In the genomic region with DNA sequence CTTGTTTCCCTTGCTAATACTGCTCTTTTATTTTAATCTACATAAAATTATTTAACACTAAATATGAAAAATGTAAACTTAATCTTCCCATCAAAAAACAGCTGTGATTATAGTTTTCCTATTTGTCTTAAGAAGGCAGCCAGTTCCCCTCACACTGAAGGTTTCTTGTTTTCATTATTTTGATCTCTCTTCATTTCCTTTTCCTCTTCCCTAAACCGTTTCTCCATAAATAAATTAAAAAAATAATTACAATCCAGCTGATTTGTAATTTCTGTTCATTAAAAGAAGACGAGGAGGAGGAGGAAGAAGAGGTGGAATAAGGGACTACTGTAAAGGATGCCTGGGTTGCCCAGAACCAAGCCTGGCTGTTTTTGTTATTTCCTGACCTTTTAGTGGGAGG, we compare ENCODE assay signal across 16 mouse cellular contexts. TPM values are rescaled to one million over a fixed set of nuclear protein-coding genes. Genes with fewer than 3 reads are reported as not detected.
A peak's percentile ranks its signal among the peaks of the same experiment; 100 is the strongest.
DNase-seq lines count a peak whose midpoint lies in the region; ATAC-seq and TF ChIP-seq lines count a peak whose summit lies in the region.
"Had no signal": no experiment of that assay in that cellular context is flagged by ENCODE, and none has a peak within 500 bp of the region (broad histone marks: within the 10 kb centered on the region; RNA-seq: fewer than 3 reads in every experiment).

No protein-coding gene starts in this region.

- H3K9ac ChIP-seq in hindbrain, postnatal 0 days (replicated peaks; ENCODE audit: low read length): no peak overlapping the region
- H3K9ac ChIP-seq in CH12.LX (ENCODE audit: insufficient read depth, low read depth): peak overlapping the region; percentile 91; the same call in 1 of the 2 replicates
- peak overlapping the region; percentile 99 for H3K9ac ChIP-seq in embryonic facial prominence, embryonic 12.5 days
- H3K9ac ChIP-seq: intestine, embryonic 15.5 days; kidney, embryonic 15.5 days; liver, embryonic 13.5 days had no signal

- no peak for TF ChIP-seq CTCF in hindbrain, postnatal 0 days (IDR thresholded peaks at IDR 0.05; ENCODE audit: low read depth)
- TF ChIP-seq CTCF in CH12.LX (conservative IDR thresholded peaks at IDR 0.05 in 1 of 2, IDR thresholded peaks at IDR 0.05 in 1 of 2; ENCODE audit: low read depth in 2 of 2, low read length in 2 of 2): no peak
- no peak for TF ChIP-seq CTCF in layer of hippocampus, adult 2 months (conservative IDR thresholded peaks at IDR 0.05)

- no peaks in the 10 kb centered on the region for H3K36me3 ChIP-seq in hindbrain, embryonic 10.5 days
- no peaks in the 10 kb centered on the region for H3K36me3 ChIP-seq in hindbrain, postnatal 0 days (ENCODE audit: insufficient read depth, low read length)
- peaks cover 5 to 27% of the 10 kb centered on the region in 2 experiments for H3K36me3 ChIP-seq in CH12.LX (replicated peaks in 1 of 2; ENCODE audit: control insufficient read depth in 1 of 2, insufficient read depth in 1 of 2, low read length in 1 of 2)
- H3K36me3 ChIP-seq in embryonic facial prominence, embryonic 12.5 days: peaks cover 12% of the 10 kb centered on the region
- peaks cover 14% of the 10 kb centered on the region; the same call in 1 of the 2 replicates for H3K36me3 ChIP-seq in limb, embryonic 10.5 days
- H3K36me3 ChIP-seq: intestine, embryonic 15.5 days; kidney, embryonic 15.5 days; liver, embryonic 13.5 days had no signal

- peaks cover 24% of the 10 kb centered on the region for H3K79me2 ChIP-seq in CH12.LX (replicated peaks; ENCODE audit: control insufficient read depth, extremely low read depth, insufficient read depth, poor library complexity, severe bottlenecking)

- dilution Hi-C loops in CH12.LX (cut with MboI; ENCODE audit: extremely low pct_ligation_motif_present, extremely low pct_unique_long_range_greater_than_20kb, low sequenced_read_pairs): no loop called here

- H3K4me3 ChIP-seq in hindbrain, embryonic 10.5 days: peak overlapping the region; percentile 61
- H3K4me3 ChIP-seq in hindbrain, postnatal 0 days (ENCODE audit: low read length): no peak overlapping the region
- peak overlapping the region in 1 of 3 experiments; percentile 28 for H3K4me3 ChIP-seq in CH12.LX (replicated peaks in 1 of 3; ENCODE audit: low read depth in 2 of 3, low read length in 2 of 3, poor library complexity in 1 of 3)
- H3K4me3 ChIP-seq in embryonic facial prominence, embryonic 12.5 days: peak overlapping the region; percentile 77
- peak overlapping the region; percentile 67 for H3K4me3 ChIP-seq in limb, embryonic 10.5 days
- H3K4me3 ChIP-seq in layer of hippocampus, adult 2 months: no peak overlapping the region
- H3K4me3 ChIP-seq: heart, adult 2 months; intestine, embryonic 15.5 days; kidney, embryonic 15.5 days; left cerebral cortex, adult 2 months; liver, embryonic 13.5 days had no signal

- ATAC-seq in hindbrain, postnatal 0 days: no peak
- no peak for ATAC-seq in embryonic facial prominence, embryonic 12.5 days (ENCODE audit: insufficient number of reproducible peaks, insufficient read depth, low FRiP score, low TSS enrichment)
- ATAC-seq: intestine, embryonic 15.5 days had no signal

- no peaks in the 10 kb centered on the region for H3K9me3 ChIP-seq in hindbrain, embryonic 10.5 days
- no peaks in the 10 kb centered on the region for H3K9me3 ChIP-seq in hindbrain, postnatal 0 days (ENCODE audit: low read length)
- H3K9me3 ChIP-seq in CH12.LX (replicated peaks; ENCODE audit: low read length): no peaks in the 10 kb centered on the region
- H3K9me3 ChIP-seq in embryonic facial prominence, embryonic 12.5 days: no peaks in the 10 kb centered on the region
- no peaks in the 10 kb centered on the region for H3K9me3 ChIP-seq in limb, embryonic 10.5 days (replicated peaks)
- H3K9me3 ChIP-seq: intestine, embryonic 15.5 days; kidney, embryonic 15.5 days; liver, embryonic 13.5 days had no signal

- DNase-seq in hindbrain, embryonic 10.5 days (ENCODE audit: low spot score): no peak
- DNase-seq in hindbrain, postnatal 0 days (ENCODE audit: low spot score): no peak
- no peak for DNase-seq in CH12.LX (ENCODE audit: extremely low read depth)
- DNase-seq in limb, embryonic 10.5 days (ENCODE audit: low spot score): no peak
- DNase-seq in left cerebral cortex, adult 8-10 months (ENCODE audit: low spot score in 2 of 2): no peak
- DNase-seq in right cerebral cortex, postnatal 10 days (ENCODE audit: low spot score in 2 of 2): no peak
- no peak for DNase-seq in layer of hippocampus, adult 2 months (ENCODE audit: low spot score in 2 of 2)
- DNase-seq: adrenal gland, adult 2 months; liver, embryonic 13.5 days had no signal

- WGBS in hindbrain, embryonic 10.5 days: 2% methylated on average over 2 of the region's 2 CpGs
- whole genome bisulfite sequencing in hindbrain, postnatal 0 days: 9% methylated on average over 2 of the region's 2 CpGs
- 12% methylated on average over 2 of the region's 2 CpGs for WGBS in embryonic facial prominence, embryonic 12.5 days
- 9% methylated on average over 2 of the region's 2 CpGs for WGBS in limb, embryonic 10.5 days

- H3K27ac ChIP-seq in hindbrain, embryonic 10.5 days: peak overlapping the region; percentile 89; the same call in 1 of the 2 replicates
- H3K27ac ChIP-seq in hindbrain, postnatal 0 days: no peak overlapping the region
- H3K27ac ChIP-seq in CH12.LX (ENCODE audit: insufficient read depth, low read depth): no peak overlapping the region
- peak overlapping the region; percentile 94 for H3K27ac ChIP-seq in embryonic facial prominence, embryonic 12.5 days
- peak overlapping the region; percentile 89; the same call in 1 of the 2 replicates for H3K27ac ChIP-seq in limb, embryonic 10.5 days
- no peak overlapping the region for H3K27ac ChIP-seq in layer of hippocampus, adult 2 months
- H3K27ac ChIP-seq: heart, adult 2 months; intestine, embryonic 15.5 days; kidney, embryonic 15.5 days; left cerebral cortex, adult 2 months; liver, embryonic 13.5 days had no signal

- H3K4me2 ChIP-seq in hindbrain, postnatal 0 days (ENCODE audit: low read depth, low read length): no peak overlapping the region
- H3K4me2 ChIP-seq in CH12.LX (ENCODE audit: insufficient read depth, low read depth, poor library complexity, severe bottlenecking): peak overlapping the region; percentile 58
- peak overlapping the region; percentile 67 for H3K4me2 ChIP-seq in embryonic facial prominence, embryonic 12.5 days (replicated peaks)
- H3K4me2 ChIP-seq: intestine, embryonic 15.5 days; kidney, embryonic 15.5 days; liver, embryonic 13.5 days had no signal

- peaks cover 41% of the 10 kb centered on the region for H3K4me1 ChIP-seq in hindbrain, embryonic 10.5 days (replicated peaks)
- H3K4me1 ChIP-seq in hindbrain, postnatal 0 days (ENCODE audit: insufficient read depth, low read length): no peaks in the 10 kb centered on the region
- H3K4me1 ChIP-seq in CH12.LX (ENCODE audit: control insufficient read depth in 1 of 2, insufficient read depth in 2 of 2): peaks cover 0 to 24% of the 10 kb centered on the region in 2 experiments; a peak in 2 of 4 replicates
- peaks cover 32% of the 10 kb centered on the region; the same call in 1 of the 2 replicates for H3K4me1 ChIP-seq in embryonic facial prominence, embryonic 12.5 days
- peaks cover 84% of the 10 kb centered on the region for H3K4me1 ChIP-seq in limb, embryonic 10.5 days

- H3K27me3 ChIP-seq in hindbrain, embryonic 10.5 days (ENCODE audit: insufficient read depth, poor library complexity, severe bottlenecking): peaks cover 100% of the 10 kb centered on the region
- H3K27me3 ChIP-seq in hindbrain, postnatal 0 days (ENCODE audit: insufficient read depth, low read length): peaks cover 95% of the 10 kb centered on the region
- H3K27me3 ChIP-seq in CH12.LX (replicated peaks): peaks cover 10% of the 10 kb centered on the region
- peaks cover 19% of the 10 kb centered on the region; the same call in 1 of the 2 replicates for H3K27me3 ChIP-seq in embryonic facial prominence, embryonic 12.5 days
- H3K27me3 ChIP-seq in limb, embryonic 10.5 days (ENCODE audit: low read depth, poor library complexity, severe bottlenecking): peaks cover 97% of the 10 kb centered on the region

- no peak for TF ChIP-seq EP300 in CH12.LX (IDR thresholded peaks at IDR 0.05; ENCODE audit: low read length)

- no peak for TF ChIP-seq POLR2A in CH12.LX (IDR thresholded peaks at IDR 0.05; ENCODE audit: low read depth, low read length)

- in situ Hi-C loops in CH12.LX (cut with MboI; ENCODE audit: low pct_ligation_motif_present, low pct_unique_long_range_greater_than_20kb, low sequenced_read_pairs): loop anchor here (25.0 kb wide), 1 partner anchor 269 kb away; no protein-coding TSS in a partner anchor

- no peak for TF ChIP-seq RAD21 in CH12.LX (IDR thresholded peaks at IDR 0.05; ENCODE audit: low read depth, low read length)

TF ChIP-seq in CH12.LX, 34 proteins besides CTCF, POLR2A, EP300 and RAD21:
- TF ChIP-seq MAZ (IDR thresholded peaks at IDR 0.05; ENCODE audit: low read depth, low read length) (no peak), CHD1 (IDR thresholded peaks at IDR 0.05; ENCODE audit: low read depth, low read length) (no peak), MXI1 (IDR thresholded peaks at IDR 0.05; ENCODE audit: low read depth, low read length) (no peak), BHLHE40 (IDR thresholded peaks at IDR 0.05; ENCODE audit: low read depth, low read length) (no peak), JUN (IDR thresholded peaks at IDR 0.05; ENCODE audit: insufficient read depth, low read depth, low read length) (no peak), MAX (IDR thresholded peaks at IDR 0.05; ENCODE audit: low read length) (no peak), HCFC1 (IDR thresholded peaks at IDR 0.05; ENCODE audit: low read depth, low read length) (no peak), ZC3H11A (IDR thresholded peaks at IDR 0.05; ENCODE audit: low read depth, low read length) (no peak)

RNA-seq across cellular contexts. Expression of gene Six1, which starts 10.8 kb away (rescaled TPM):
- polyA plus RNA-seq in hindbrain, embryonic 10.5 days (2016; fragmentation: Nextera tagmentation; extraction: Ambion mirVana): 21.1 and 33.5 TPM in 2 replicates
- total RNA-seq in hindbrain, postnatal 0 days (2014; rRNA removed): 0.22 and 0.47 TPM in 2 replicates
- 0.54 and 0.68 TPM in 2 replicates for polyA plus RNA-seq in hindbrain, postnatal 0 days (2015; fragmentation: Nextera tagmentation; extraction: Ambion mirVana)
- total RNA-seq in CH12.LX (2012; rRNA removed): 8.1 and 9.5 TPM in 2 replicates
- 7.6 and 7.9 TPM in 2 replicates for total RNA-seq in CH12.LX (2014; rRNA removed)
- polyA plus RNA-seq in CH12.LX (2012; ENCODE audit: insufficient read length, low read depth): 16.1 and 16.5 TPM in 2 replicates
- 73.0 and 75.3 TPM in 2 replicates for polyA plus RNA-seq in embryonic facial prominence, embryonic 12.5 days (2016; fragmentation: Nextera tagmentation; extraction: Ambion mirVana)
- 18.0 and 32.6 TPM in 2 replicates for polyA plus RNA-seq in limb, embryonic 10.5 days (2016; fragmentation: Nextera tagmentation; extraction: Ambion mirVana)
- under 1 TPM in 3 of 4 experiments, not detected in 1; 0.25 to 0.70 (median 0.65) TPM for total RNA-seq in left cerebral cortex, adult 8-10 months (2022)
- under 1 TPM; 0.18 to 0.20 TPM for total RNA-seq in layer of hippocampus, adult 2 months (2021)
- total RNA-seq: MEL had no signal
- polyA plus RNA-seq: small intestine, adult 2 months had no signal

Comparison
In these comparisons a context has a peak if more than half of its experiments do, and no peak if none do; other contexts are left out.
1. H3K27ac ChIP-seq: peak in hindbrain, embryonic 10.5 days (single experiment), embryonic facial prominence, embryonic 12.5 days (single experiment) and limb, embryonic 10.5 days (single experiment); none in hindbrain, postnatal 0 days (single experiment), CH12.LX (single experiment) and layer of hippocampus, adult 2 months (single experiment).
2. H3K4me3 ChIP-seq: peak in hindbrain, embryonic 10.5 days (single experiment), embryonic facial prominence, embryonic 12.5 days (single experiment) and limb, embryonic 10.5 days (single experiment); none in hindbrain, postnatal 0 days (single experiment) and layer of hippocampus, adult 2 months (single experiment).
3. RNA of gene Six1, which starts 10.8 kb away (polyA plus RNA-seq): 73.0 to 75.3 TPM in embryonic facial prominence, embryonic 12.5 days, 18.0 to 32.6 TPM in limb, embryonic 10.5 days, 21.1 to 33.5 TPM in hindbrain, embryonic 10.5 days and 16.1 to 16.5 TPM in CH12.LX; 0.54 to 0.68 TPM in hindbrain, postnatal 0 days; every median in the first group is over 10 times any median in the second.